30 mouse cellular contexts compared by ENCODE assay signal in genomic region chr2:59738356-59738755, GRCm38 (mm10).
A peak's percentile ranks its signal among the peaks of the same experiment; 100 is the strongest.
DNase-seq lines count a peak whose midpoint lies in the region; ATAC-seq lines count a peak whose summit lies in the region.
"Had no signal": no experiment of that assay in that cellular context is flagged by ENCODE, and none has a peak within 500 bp of the region (broad histone marks: within the 10 kb centered on the region; RNA-seq: fewer than 3 reads in every experiment).

No protein-coding gene starts in this region.

- H3K9ac ChIP-seq in heart, embryonic 15.5 days = no peak overlapping the region
- H3K9ac ChIP-seq: embryonic facial prominence, embryonic 15.5 days; forebrain, embryonic 12.5 days; forebrain, postnatal 0 days; hindbrain, embryonic 14.5 days; limb, embryonic 12.5 days; liver, embryonic 15.5 days; lung, embryonic 15.5 days; midbrain, embryonic 12.5 days; neural tube, embryonic 12.5 days; stomach, embryonic 15.5 days had no signal

- H3K4me2 ChIP-seq in heart, embryonic 15.5 days = no peak overlapping the region
- H3K4me2 ChIP-seq: embryonic facial prominence, embryonic 15.5 days; forebrain, embryonic 12.5 days; hindbrain, embryonic 14.5 days; limb, embryonic 12.5 days; liver, embryonic 15.5 days; lung, embryonic 15.5 days; midbrain, embryonic 12.5 days; neural tube, embryonic 12.5 days; stomach, embryonic 15.5 days had no signal

- peaks cover 38% of the 10 kb centered on the region for H3K4me1 ChIP-seq in heart, embryonic 15.5 days (replicated peaks)
- H3K4me1 ChIP-seq: liver, embryonic 15.5 days; stomach, embryonic 15.5 days had no signal

- WGBS in heart, embryonic 15.5 days = 78% methylated on average over 5 of the region's 5 CpGs

- H3K27ac ChIP-seq in heart, embryonic 15.5 days = no peak overlapping the region
- H3K27ac ChIP-seq: embryonic facial prominence, embryonic 15.5 days; forebrain, embryonic 12.5 days; hindbrain, embryonic 14.5 days; limb, embryonic 12.5 days; liver, embryonic 15.5 days; lung, embryonic 15.5 days; midbrain, embryonic 12.5 days; neural tube, embryonic 12.5 days; stomach, embryonic 15.5 days had no signal

- intact Hi-C loops in heart, postnatal 25 days (cut with DNase I) = no loop called here
- intact Hi-C loops in left cerebral cortex, postnatal 4 days (cut with DNase I) = no loop called here

- no peaks in the 10 kb centered on the region for H3K36me3 ChIP-seq in heart, embryonic 15.5 days
- H3K36me3 ChIP-seq: embryonic facial prominence, embryonic 15.5 days; forebrain, embryonic 12.5 days; G1E; limb, embryonic 12.5 days; liver, embryonic 15.5 days; lung, embryonic 15.5 days; midbrain, embryonic 12.5 days; neural tube, embryonic 12.5 days; stomach, embryonic 15.5 days had no signal

- H3K4me3 ChIP-seq in heart, embryonic 15.5 days = no peak overlapping the region
- H3K4me3 ChIP-seq: embryonic facial prominence, embryonic 15.5 days; forebrain, embryonic 12.5 days; heart, embryonic 10.5 days; limb, embryonic 12.5 days; liver, embryonic 15.5 days; lung, embryonic 15.5 days; megakaryocyte, embryonic 14.5 days; midbrain, embryonic 12.5 days; myocyte; neural tube, embryonic 12.5 days; stomach, embryonic 15.5 days had no signal

- H3K27me3 ChIP-seq in heart, embryonic 15.5 days = no peaks in the 10 kb centered on the region
- H3K27me3 ChIP-seq: embryonic facial prominence, embryonic 15.5 days; forebrain, embryonic 12.5 days; limb, embryonic 12.5 days; liver, embryonic 15.5 days; lung, embryonic 15.5 days; midbrain, embryonic 12.5 days; neural tube, embryonic 12.5 days; stomach, embryonic 15.5 days had no signal

- DNase-seq in heart, postnatal 25 days (ENCODE audit: low spot score) = no peak
- DNase-seq in left cerebral cortex, postnatal 4 days = peak; percentile 11
- DNase-seq in left cerebral cortex, adult 8-10 months (ENCODE audit: low spot score in 2 of 2) = no peak
- peak; percentile 73 for DNase-seq in Muller cell, postnatal 12 days (ENCODE audit: inconsistent ontology term)
- DNase-seq in adipocyte (ENCODE audit: low spot score) = peak; percentile 54
- DNase-seq in spleen, adult 12 weeks (ENCODE audit: low spot score) = no peak
- no peak for DNase-seq in gastrocnemius, postnatal 4 days (ENCODE audit: low spot score in 2 of 2)
- DNase-seq: adrenal gland, postnatal 14 days; cerebellum, adult 11 months; cerebellum, adult 9-10 months; forebrain, postnatal 0 days; kidney, adult 9 months; kidney, postnatal 4 days; lung, postnatal 36 days; thymus, postnatal 14 days had no signal

- 0 out of 2 replicates have a peak, but pooled peaks have one; percentile 57 for ATAC-seq in heart, embryonic 15.5 days (replicated peaks; ENCODE audit: insufficient number of reproducible peaks, insufficient read depth, low FRiP score, low read depth)
- ATAC-seq: forebrain, postnatal 0 days; intestine, postnatal 0 days had no signal

- no peaks in the 10 kb centered on the region for H3K9me3 ChIP-seq in heart, embryonic 15.5 days (replicated peaks)
- H3K9me3 ChIP-seq: embryonic facial prominence, embryonic 15.5 days; forebrain, embryonic 12.5 days; G1E; heart, embryonic 10.5 days; limb, embryonic 12.5 days; liver, embryonic 15.5 days; lung, embryonic 15.5 days; megakaryocyte, embryonic 14.5 days; midbrain, embryonic 12.5 days; neural tube, embryonic 12.5 days; stomach, embryonic 15.5 days had no signal

Comparison
In these comparisons a context has a peak if more than half of its experiments do, and no peak if none do; other contexts are left out.
1. DNase-seq: peak in left cerebral cortex, postnatal 4 days (single experiment), Muller cell, postnatal 12 days (single experiment) and adipocyte (single experiment); none in heart, postnatal 25 days (single experiment), left cerebral cortex, adult 8-10 months (0 of 2), spleen, adult 12 weeks (single experiment) and gastrocnemius, postnatal 4 days (0 of 2).